Mouse (Mus musculus) CH12.LX (cell line): Measurements from ENCODE around the gene Aph1a. TPM values are rescaled to one million over a fixed set of nuclear protein-coding genes. Genes with fewer than 3 reads are reported as not detected.

Experiments used
- DNase-seq: peaks from one replicate; pipeline ENCODE4 v3.0.0-alpha.2; 2013; ENCODE audit errors: extremely low read depth
- H3K27ac ChIP-seq: 2 replicates; pipeline ENCODE4 v1.5.1; 2012; ENCODE audit warnings: low read depth, mild to moderate bottlenecking, control low read depth, moderate library complexity; ENCODE audit not compliant: insufficient read depth
- H3K27me3 ChIP-seq: replicated peaks from 2 replicates; pipeline ENCODE3; 2012; ENCODE audit warnings: inconsistent platforms
- H3K36me3 ChIP-seq, 2 experiments: replicated peaks in 1 of 2; 2 replicates each; pipeline versions ENCODE3 to v1.6.1; 2012; ENCODE audit warnings: inconsistent platforms in 1 of 2, low read length in 1 of 2, mild to moderate bottlenecking in 1 of 2, mixed read lengths in 1 of 2, moderate library complexity in 1 of 2; ENCODE audit not compliant: control insufficient read depth in 1 of 2, insufficient read depth in 1 of 2
- H3K4me1 ChIP-seq, 2 experiments: 2 replicates each; pipeline ENCODE4 v1.6.1; 2012; ENCODE audit warnings: inconsistent platforms in 1 of 2, moderate library complexity in 1 of 2; ENCODE audit not compliant: insufficient read depth in 2 of 2, control insufficient read depth in 1 of 2
- H3K4me2 ChIP-seq: 2 replicates; pipeline ENCODE4 v1.6.1; 2012; ENCODE audit warnings: low read depth, mild to moderate bottlenecking, control low read depth; ENCODE audit not compliant: poor library complexity, insufficient read depth, severe bottlenecking
- H3K4me3 ChIP-seq, 3 experiments: fragments of 150-350 bp in 1 of 3; sonication (generic) in 1 of 3; replicated peaks in 1 of 3; 2 replicates each; pipeline versions ENCODE3 to v1.5.1; 2011 to 2012; ENCODE audit warnings: low read depth in 2 of 3, low read length in 2 of 3, mild to moderate bottlenecking in 2 of 3, moderate library complexity in 2 of 3, control low read depth in 1 of 3, improper control_type of control experiment in 1 of 3, inconsistent platforms in 1 of 3, mixed read lengths in 1 of 3; ENCODE audit not compliant: poor library complexity in 1 of 3
- H3K79me2 ChIP-seq: replicated peaks from 2 replicates; pipeline ENCODE4 v1.6.1; 2012; ENCODE audit warnings: mild to moderate bottlenecking, moderate library complexity; ENCODE audit not compliant: control insufficient read depth, poor library complexity, insufficient read depth, severe bottlenecking; ENCODE audit errors: extremely low read depth
- H3K9ac ChIP-seq: 2 replicates; pipeline ENCODE4 v1.6.1; 2012; ENCODE audit warnings: low read depth, mild to moderate bottlenecking, control low read depth, moderate library complexity; ENCODE audit not compliant: insufficient read depth
- H3K9me3 ChIP-seq: replicated peaks from 2 replicates; pipeline ENCODE3; 2012; ENCODE audit warnings: low read length, inconsistent platforms, mixed read lengths
- BHLHE40 ChIP-seq: IDR thresholded peaks from 2 replicates; pipeline ENCODE4 v1.6.1; 2011; ENCODE audit warnings: mild to moderate bottlenecking, low read depth, low read length, improper control_type of control experiment
- CHD1 ChIP-seq: IDR thresholded peaks from 2 replicates; pipeline ENCODE4 v1.6.1; 2012; ENCODE audit warnings: low read depth, low read length, improper control_type of control experiment, inconsistent platforms
- CHD2 ChIP-seq: IDR thresholded peaks from 2 replicates; pipeline ENCODE4 v1.6.1; 2011; ENCODE audit warnings: low read length, improper control_type of control experiment
- CTCF ChIP-seq, 2 experiments: IDR thresholded peaks in 1 of 2; conservative IDR thresholded peaks in 1 of 2; 2 replicates each; pipeline ENCODE4 v1.5.1; 2011 to 2012; ENCODE audit warnings: low read depth in 2 of 2, low read length in 2 of 2, improper control_type of control experiment in 1 of 2, inconsistent platforms in 1 of 2, mild to moderate bottlenecking in 1 of 2, moderate library complexity in 1 of 2
- E2F4 ChIP-seq: IDR thresholded peaks from 2 replicates; pipeline ENCODE4 v1.6.1; 2011; ENCODE audit warnings: low read depth, low read length, improper control_type of control experiment; ENCODE audit not compliant: insufficient replicate concordance
- ELF1 ChIP-seq: IDR thresholded peaks from 2 replicates; pipeline ENCODE4 v1.6.1; 2014; ENCODE audit warnings: low read depth, mild to moderate bottlenecking, inconsistent platforms, low read length, improper control_type of control experiment
- EP300 ChIP-seq: IDR thresholded peaks from 2 replicates; pipeline ENCODE4 v1.6.1; 2011; ENCODE audit warnings: low read length, improper control_type of control experiment
- ETS1 ChIP-seq: conservative IDR thresholded peaks from 2 replicates; pipeline ENCODE4 v1.6.1; 2012; ENCODE audit warnings: low read depth, mild to moderate bottlenecking, inconsistent platforms, low read length, improper control_type of control experiment, moderate library complexity
- GABPA ChIP-seq: IDR thresholded peaks from 2 replicates; pipeline ENCODE4 v1.6.1; 2012; ENCODE audit warnings: low read depth, low read length, improper control_type of control experiment, inconsistent platforms; ENCODE audit not compliant: insufficient replicate concordance
- HCFC1 ChIP-seq: IDR thresholded peaks from 2 replicates; pipeline ENCODE4 v1.6.1; 2012; ENCODE audit warnings: low read depth, mild to moderate bottlenecking, inconsistent platforms, low read length, improper control_type of control experiment
- IRF4 ChIP-seq: IDR thresholded peaks from 2 replicates; pipeline ENCODE4 v1.6.1; 2014; ENCODE audit warnings: low read depth, mild to moderate bottlenecking, inconsistent platforms, low read length, improper control_type of control experiment
- JUN ChIP-seq: IDR thresholded peaks from 2 replicates; pipeline ENCODE4 v1.6.1; 2011; ENCODE audit warnings: low read depth, mild to moderate bottlenecking, low read length, improper control_type of control experiment, moderate library complexity; ENCODE audit not compliant: insufficient read depth
- JUND ChIP-seq: conservative IDR thresholded peaks from 2 replicates; pipeline ENCODE4 v1.6.1; 2011; ENCODE audit warnings: low read depth, low read length, improper control_type of control experiment
- KAT2A ChIP-seq: IDR thresholded peaks from 2 replicates; pipeline ENCODE4 v1.6.1; 2012; ENCODE audit warnings: low read length, improper control_type of control experiment, inconsistent platforms; ENCODE audit not compliant: insufficient replicate concordance
- MAFK ChIP-seq: IDR thresholded peaks from 2 replicates; pipeline ENCODE4 v1.6.1; 2011; ENCODE audit warnings: low read length, improper control_type of control experiment; ENCODE audit not compliant: insufficient replicate concordance
- MAX ChIP-seq: IDR thresholded peaks from 2 replicates; pipeline ENCODE4 v1.6.1; 2011; ENCODE audit warnings: low read length, improper control_type of control experiment
- MAZ ChIP-seq: IDR thresholded peaks from 2 replicates; pipeline ENCODE4 v1.6.1; 2012; ENCODE audit warnings: low read depth, mild to moderate bottlenecking, inconsistent platforms, low read length, improper control_type of control experiment, moderate library complexity
- MEF2A ChIP-seq: IDR thresholded peaks from 2 replicates; pipeline ENCODE4 v1.6.1; 2014; ENCODE audit warnings: low read depth, mild to moderate bottlenecking, inconsistent platforms, low read length, improper control_type of control experiment, borderline replicate concordance
- MXI1 ChIP-seq: IDR thresholded peaks from 2 replicates; pipeline ENCODE4 v1.6.1; 2011; ENCODE audit warnings: mild to moderate bottlenecking, low read depth, low read length, improper control_type of control experiment
- MYC ChIP-seq: IDR thresholded peaks from 2 replicates; pipeline ENCODE4 v1.6.1; 2011; ENCODE audit warnings: low read depth, mild to moderate bottlenecking, improper control_type of control experiment, low read length
- NELFE ChIP-seq: IDR thresholded peaks from 2 replicates; pipeline ENCODE4 v1.6.1; 2011; ENCODE audit warnings: low read depth, low read length, improper control_type of control experiment
- NRF1 ChIP-seq: IDR thresholded peaks from 2 replicates; pipeline ENCODE4 v1.6.1; 2014; ENCODE audit warnings: low read depth, mild to moderate bottlenecking, inconsistent platforms, low read length, improper control_type of control experiment, moderate library complexity
- PAX5 ChIP-seq: IDR thresholded peaks from 2 replicates; pipeline ENCODE4 v1.6.1; 2012; ENCODE audit warnings: low read length, inconsistent platforms, mixed read lengths
- POLR2A ChIP-seq: IDR thresholded peaks from 2 replicates; pipeline ENCODE4 v1.6.1; 2011; ENCODE audit warnings: low read depth, mild to moderate bottlenecking, improper control_type of control experiment, low read length
- POLR2AphosphoS2 ChIP-seq: IDR thresholded peaks from 2 replicates; pipeline ENCODE4 v1.6.1; 2011; ENCODE audit warnings: low read depth, low read length, improper control_type of control experiment
- RAD21 ChIP-seq: IDR thresholded peaks from 2 replicates; pipeline ENCODE4 v1.6.1; 2011; ENCODE audit warnings: low read depth, mild to moderate bottlenecking, low read length, improper control_type of control experiment, moderate library complexity
- RCOR1 ChIP-seq: conservative IDR thresholded peaks from 2 replicates; pipeline ENCODE4 v1.6.1; 2012; ENCODE audit warnings: low read depth, mild to moderate bottlenecking, inconsistent platforms, low read length, improper control_type of control experiment
- SIN3A ChIP-seq: IDR thresholded peaks from 2 replicates; pipeline ENCODE4 v1.6.1; 2012; ENCODE audit warnings: low read length, improper control_type of control experiment, inconsistent platforms
- SMC3 ChIP-seq: IDR thresholded peaks from 2 replicates; pipeline ENCODE4 v1.6.1; 2011; ENCODE audit warnings: low read depth, low read length, improper control_type of control experiment
- TBP ChIP-seq: conservative IDR thresholded peaks from 2 replicates; pipeline ENCODE4 v1.6.1; 2011; ENCODE audit warnings: low read depth, low read length, improper control_type of control experiment
- TCF12 ChIP-seq: IDR thresholded peaks from 2 replicates; pipeline ENCODE4 v1.6.1; 2014; ENCODE audit warnings: low read depth, mild to moderate bottlenecking, inconsistent platforms, low read length, improper control_type of control experiment
- UBTF ChIP-seq: IDR thresholded peaks from 2 replicates; pipeline ENCODE4 v1.6.1; 2012; ENCODE audit warnings: low read depth, mild to moderate bottlenecking, inconsistent platforms, low read length, improper control_type of control experiment, moderate library complexity
- USF1 ChIP-seq: IDR thresholded peaks from 2 replicates; pipeline ENCODE4 v1.6.1; 2014; ENCODE audit warnings: low read depth, mild to moderate bottlenecking, inconsistent platforms, low read length, improper control_type of control experiment
- USF2 ChIP-seq: conservative IDR thresholded peaks from 2 replicates; pipeline ENCODE4 v1.6.1; 2011; ENCODE audit warnings: low read depth, low read length, improper control_type of control experiment
- ZC3H11A ChIP-seq: IDR thresholded peaks from 2 replicates; pipeline ENCODE4 v1.6.1; 2012; ENCODE audit warnings: low read depth, mild to moderate bottlenecking, inconsistent platforms, low read length, improper control_type of control experiment
- ZKSCAN1 ChIP-seq: IDR thresholded peaks from 2 replicates; pipeline ENCODE4 v1.6.1; 2012; ENCODE audit warnings: low read depth, inconsistent platforms, low read length, improper control_type of control experiment, borderline replicate concordance
- ZMIZ1 ChIP-seq: IDR thresholded peaks from 2 replicates; pipeline ENCODE4 v1.6.1; 2012; ENCODE audit warnings: low read depth, mild to moderate bottlenecking, inconsistent platforms, low read length, improper control_type of control experiment
- ZNF384 ChIP-seq: IDR thresholded peaks from 2 replicates; pipeline ENCODE4 v1.6.1; 2012; ENCODE audit warnings: low read depth, low read length, improper control_type of control experiment, inconsistent platforms
- dilution Hi-C: fragments of 300-500 bp; cut with MboI; formaldehyde crosslinking; loops from 2 replicates; pipeline ENCODE4 v1.14.3; 2020; ENCODE audit warnings: low sequenced_read_pairs; ENCODE audit not compliant: extremely low pct_unique_long_range_greater_than_20kb, extremely low pct_ligation_motif_present
- in situ Hi-C: fragments of 300-500 bp; cut with MboI; formaldehyde crosslinking; loops from 3 replicates; pipeline ENCODE4 v1.14.3; 2019; ENCODE audit warnings: low sequenced_read_pairs, low pct_ligation_motif_present, low pct_unique_long_range_greater_than_20kb, mixed read lengths
- polyA plus RNA-seq: library from polyadenylated mRNA; unstranded; fragments of >175 nt; gene quantifications from 2 replicates; pipeline ENCODE4 v1.2.1, GENCODE M21; 2012; ENCODE audit warnings: low read depth; ENCODE audit not compliant: insufficient read length
- total RNA-seq, 2 experiments: library from RNA; depleted of rRNA; stranded (reverse); fragments of 300-350 nt in 1 of 2; fragments of >200 nt in 1 of 2; gene quantifications; 2 replicates each; pipeline ENCODE4 v1.2.3; 2012 to 2014

Gene Aph1a
- total and polyA plus RNA-seq, 3 experiments = 46.6 to 69.4 (median 59.9) TPM

DNA sequence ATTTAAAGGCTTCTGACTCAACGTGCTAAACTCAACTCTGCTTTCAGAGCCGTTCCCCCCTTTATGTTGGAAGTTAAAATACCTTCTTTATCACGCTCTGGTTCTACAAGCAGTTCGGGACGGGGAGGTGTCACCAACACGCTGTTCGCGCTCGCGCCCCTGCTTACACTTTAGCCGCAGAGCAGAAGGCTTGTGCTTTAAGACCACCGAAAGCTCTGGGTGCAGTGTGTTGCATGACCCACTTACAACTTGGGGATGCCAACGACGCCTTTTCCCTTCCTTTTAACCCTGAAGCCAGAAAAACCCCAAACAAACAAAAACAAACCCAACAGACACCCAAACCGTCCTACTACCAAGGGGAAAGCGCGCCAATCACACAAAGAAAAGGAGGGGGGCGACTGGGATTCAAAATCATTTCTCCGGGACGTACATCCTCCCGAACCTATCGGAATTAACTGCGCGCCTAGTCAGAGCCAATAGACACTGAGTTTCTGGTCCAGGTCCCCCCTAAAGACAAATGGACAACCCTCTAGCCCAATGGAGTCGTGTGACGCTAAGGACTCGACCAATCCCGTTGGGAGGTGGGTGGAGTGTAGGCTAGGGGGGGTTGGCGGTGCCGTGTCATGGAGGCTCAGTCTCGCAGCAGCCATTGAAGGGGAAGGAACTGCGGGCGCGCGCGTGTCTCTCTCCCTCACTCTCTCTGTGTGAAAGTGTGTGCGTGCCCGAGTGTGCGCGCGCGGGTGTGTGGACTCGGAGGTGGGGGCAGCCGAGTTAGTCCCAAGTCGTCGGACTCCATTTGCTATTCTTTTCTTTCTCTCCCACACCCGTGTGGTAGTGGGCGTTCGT is 35.1 kb downstream of the Aph1a start, which contains the start of gene Anp32e:
Anp32e (plus strand) TSS at position 589 of the 846 bp plus-strand sequence.
- Histone ChIP-seq H3K79me2 (peaks cover 45% of the 10 kb centered on the region), H3K4me2 (peak within 1 kb of the TSS; percentile 93), H3K27me3 (no peaks in the 10 kb centered on the region), H3K9me3 (no peaks in the 10 kb centered on the region), H3K36me3 (peaks cover 7 to 12% of the 10 kb centered on the region in 2 experiments), H3K4me1 (peaks cover 4 to 21% of the 10 kb centered on the region in 2 experiments), H3K4me3 (peak within 1 kb of the TSS; percentile 92 to 97 (median 93)), H3K9ac (peak within 1 kb of the TSS; percentile 99), H3K27ac (peak within 1 kb of the TSS; percentile 62; the same call in 1 of the 2 replicates)
- DNase-seq = peak; percentile 99
- in situ Hi-C loops (no loop called here), dilution Hi-C loops (no loop called here)
- TF ChIP-seq TCF12 (peak; percentile 100), ZNF384 (no peak), NELFE (peak; percentile 87), RCOR1 (no peak), USF1 (no peak), USF2 (no peak), E2F4 (peak; percentile 97; the same call in 1 of the 2 replicates), ETS1 (0 out of 2 replicates have a peak, but pooled peaks have one; percentile 11), SIN3A (peak; percentile 87), RAD21 (no peak), MYC (peak; percentile 35; the same call in 1 of the 2 replicates), NRF1 (no peak), CTCF (conservative IDR thresholded peaks at IDR 0.05 in 1 of 2, IDR thresholded peaks at IDR 0.05 in 1 of 2; ENCODE audit: low read depth in 2 of 2, low read length in 2 of 2) (no peak), IRF4 (no peak), MAZ (peak; percentile 85; the same call in 1 of the 2 replicates), UBTF (peak; percentile 68; the same call in 1 of the 2 replicates), HCFC1 (peak; percentile 53), BHLHE40 (no peak), ZKSCAN1 (no peak), MXI1 (peak; percentile 69), EP300 (no peak), JUN (no peak), MAX (peak; percentile 75), ZC3H11A (no peak), KAT2A (peak; percentile 52; the same call in 1 of the 2 replicates), CHD1 (peak; percentile 83), MEF2A (peak; percentile 29; the same call in 1 of the 2 replicates), ELF1 (0 out of 2 replicates have a peak, but pooled peaks have one; percentile 6), POLR2AphosphoS2 (peak; percentile 80; the same call in 1 of the 2 replicates), TBP (peak; percentile 98), GABPA (no peak), CHD2 (peak; percentile 97), JUND (no peak), POLR2A (peak; percentile 95), MAFK (no peak), ZMIZ1 (peak; percentile 51; the same call in 1 of the 2 replicates), SMC3 (no peak), PAX5 (no peak)
